Mouse (Mus musculus): Measurements from ENCODE around the gene Arvcf. TPM values are rescaled to one million over a fixed set of nuclear protein-coding genes. Genes with fewer than 3 reads are reported as not detected.

Gene Arvcf
- polyA plus RNA-seq, 1 experiment: 49.9 TPM

DNA sequence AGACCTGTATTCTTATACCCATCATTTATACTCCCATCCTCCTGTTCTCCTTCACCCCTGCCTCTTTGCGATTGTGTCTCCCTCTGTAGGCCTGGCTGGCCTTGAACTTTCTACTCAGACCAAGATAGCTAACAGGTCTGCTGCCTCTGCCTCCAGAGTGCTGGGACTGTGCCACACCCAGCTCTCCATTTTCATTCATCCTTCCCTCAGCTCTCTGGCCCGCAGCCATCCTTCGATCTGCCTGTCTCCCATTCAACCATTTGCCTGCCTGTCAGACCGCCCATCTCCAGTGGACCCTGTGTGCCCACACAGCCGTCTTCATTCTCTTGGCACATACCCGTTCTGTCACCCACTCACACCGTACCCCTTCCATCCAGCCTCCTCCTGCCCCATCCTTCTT lies 36.2 kb downstream of the Arvcf start:
- TF ChIP-seq POLR2A (IDR thresholded peaks at IDR 0.05; ENCODE audit: borderline replicate concordance, extremely low read depth, low read depth, low read length) (no peak), CTCF (IDR thresholded peaks at IDR 0.05; ENCODE audit: insufficient read depth, low read length) (no peak)
- no peak for DNase-seq
- WGBS: 78% methylated on average over 7 of the region's 7 CpGs
- Histone ChIP-seq H3K4me1 (ENCODE audit: control insufficient read depth, insufficient read depth, low read length) (peaks cover 9% of the 10 kb centered on the region), H3K4me3 (replicated peaks; ENCODE audit: extremely low read depth, low read depth, low read length) (no peak overlapping the region)

DNA sequence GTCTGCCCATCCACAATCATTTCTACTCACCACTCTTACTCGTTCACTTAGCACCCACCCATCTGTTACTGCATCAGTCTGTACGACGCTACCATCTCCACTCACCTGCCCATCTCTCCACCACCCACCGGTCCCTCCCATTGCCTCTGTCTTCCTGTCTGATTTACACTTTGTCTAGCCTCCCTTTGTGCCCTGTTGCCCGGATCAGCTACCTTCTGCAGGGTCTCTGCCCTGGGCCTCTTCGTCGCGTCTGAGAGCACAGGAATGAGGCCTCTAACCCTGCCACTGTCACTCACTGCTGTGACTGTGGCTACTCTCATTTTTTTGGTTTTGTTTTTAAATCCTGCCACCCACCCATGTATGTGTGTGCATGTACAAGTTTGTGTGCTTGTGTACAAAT lies 36.7 kb downstream of the Arvcf start:
- TF ChIP-seq CTCF (IDR thresholded peaks at IDR 0.05; ENCODE audit: insufficient read depth, low read length): no peak
- TF ChIP-seq POLR2A (IDR thresholded peaks at IDR 0.05; ENCODE audit: borderline replicate concordance, extremely low read depth, low read depth, low read length): no peak
- DNase-seq: no peak
- Histone ChIP-seq H3K4me1 (ENCODE audit: control insufficient read depth, insufficient read depth, low read length) (peaks cover 9% of the 10 kb centered on the region), H3K4me3 (replicated peaks; ENCODE audit: extremely low read depth, low read depth, low read length) (no peak overlapping the region)
- WGBS: 88% methylated on average over 8 of the region's 8 CpGs

DNA sequence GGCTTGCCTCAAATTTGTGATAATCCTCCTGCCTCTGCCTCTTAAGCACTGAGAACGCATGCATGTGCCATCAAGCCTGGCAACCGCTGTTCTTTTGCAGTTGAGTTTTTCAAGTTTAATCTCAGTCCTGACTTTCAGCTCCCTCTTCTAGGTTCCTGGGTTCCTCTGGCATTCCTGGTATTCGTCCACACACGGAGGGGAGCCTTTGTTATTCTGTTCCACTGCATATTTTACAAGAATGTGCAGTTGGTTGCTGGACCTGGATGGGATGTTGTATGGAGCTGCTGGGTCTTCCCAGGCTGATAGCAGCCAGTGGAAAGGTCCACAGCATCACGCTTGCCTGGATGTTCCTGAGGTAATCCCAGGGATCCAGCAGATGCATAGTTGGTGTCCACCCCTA lies 37.4 kb downstream of the Arvcf start:
- WGBS: 82% methylated on average over 5 of the region's 5 CpGs
- no peak for DNase-seq
- Histone ChIP-seq H3K4me1 (ENCODE audit: control insufficient read depth, insufficient read depth, low read length) (peaks cover 9% of the 10 kb centered on the region), H3K4me3 (replicated peaks; ENCODE audit: extremely low read depth, low read depth, low read length) (no peak overlapping the region)
- TF ChIP-seq CTCF (IDR thresholded peaks at IDR 0.05; ENCODE audit: insufficient read depth, low read length): no peak
- TF ChIP-seq POLR2A (IDR thresholded peaks at IDR 0.05; ENCODE audit: borderline replicate concordance, extremely low read depth, low read depth, low read length): no peak

DNA sequence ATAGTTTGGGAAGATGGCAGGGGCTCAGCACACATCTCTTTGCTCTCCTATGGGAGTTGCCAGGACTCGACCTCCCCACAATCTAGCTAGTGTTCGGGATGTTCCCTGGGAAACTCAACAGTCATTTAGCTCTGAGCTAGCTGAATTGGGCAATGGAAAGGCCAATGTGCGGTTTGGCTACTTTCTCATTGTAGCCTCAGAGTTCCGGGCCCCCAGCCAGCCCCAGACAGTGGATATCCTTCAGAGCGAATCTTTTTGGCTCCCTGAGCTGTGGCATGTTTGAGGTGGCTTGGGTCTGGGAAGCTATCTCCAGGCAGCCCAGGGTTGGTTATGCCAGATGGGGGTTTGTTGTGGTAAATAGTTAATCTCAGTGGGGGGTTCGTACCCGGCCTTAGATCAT lies 38.5 kb downstream of the Arvcf start:
- 77% methylated on average over 7 of the region's 7 CpGs for WGBS
- TF ChIP-seq CTCF (IDR thresholded peaks at IDR 0.05; ENCODE audit: insufficient read depth, low read length) (no peak), POLR2A (IDR thresholded peaks at IDR 0.05; ENCODE audit: borderline replicate concordance, extremely low read depth, low read depth, low read length) (no peak)
- DNase-seq: no peak

DNA sequence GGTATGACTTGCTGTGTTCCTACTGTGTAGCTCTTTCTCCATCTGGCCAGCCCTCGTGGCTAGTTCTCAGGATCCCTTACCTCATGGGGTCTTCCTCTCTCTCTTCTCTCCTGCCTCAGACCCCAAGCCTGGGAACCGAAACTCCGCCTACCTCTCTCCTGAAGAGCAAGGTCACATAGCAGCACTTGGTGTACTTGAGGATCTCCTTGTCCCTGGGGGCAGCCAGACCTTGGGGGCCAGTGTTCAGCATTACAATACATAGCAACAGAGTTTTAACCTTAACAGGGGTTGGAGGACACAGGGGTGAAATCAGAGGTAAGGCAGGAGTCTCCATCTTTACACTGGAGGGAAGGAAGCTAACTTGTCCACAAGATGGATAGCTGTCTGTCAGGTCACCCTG lies 39.0 kb downstream of the Arvcf start:
- 71% methylated on average over 3 of the region's 3 CpGs for WGBS
- Histone ChIP-seq H3K4me3 (replicated peaks; ENCODE audit: extremely low read depth, low read depth, low read length) (no peak overlapping the region), H3K4me1 (ENCODE audit: control insufficient read depth, insufficient read depth, low read length) (peaks cover 9% of the 10 kb centered on the region)
- DNase-seq: no peak
- TF ChIP-seq POLR2A (IDR thresholded peaks at IDR 0.05; ENCODE audit: borderline replicate concordance, extremely low read depth, low read depth, low read length) (no peak), CTCF (IDR thresholded peaks at IDR 0.05; ENCODE audit: insufficient read depth, low read length) (no peak)

More for the DNA sequence above, 38.5 kb downstream of the Arvcf start:
- Histone ChIP-seq H3K4me1 (ENCODE audit: control insufficient read depth, insufficient read depth, low read length) (peaks cover 9% of the 10 kb centered on the region), H3K4me3 (replicated peaks; ENCODE audit: extremely low read depth, low read depth, low read length) (no peak overlapping the region)

DNA sequence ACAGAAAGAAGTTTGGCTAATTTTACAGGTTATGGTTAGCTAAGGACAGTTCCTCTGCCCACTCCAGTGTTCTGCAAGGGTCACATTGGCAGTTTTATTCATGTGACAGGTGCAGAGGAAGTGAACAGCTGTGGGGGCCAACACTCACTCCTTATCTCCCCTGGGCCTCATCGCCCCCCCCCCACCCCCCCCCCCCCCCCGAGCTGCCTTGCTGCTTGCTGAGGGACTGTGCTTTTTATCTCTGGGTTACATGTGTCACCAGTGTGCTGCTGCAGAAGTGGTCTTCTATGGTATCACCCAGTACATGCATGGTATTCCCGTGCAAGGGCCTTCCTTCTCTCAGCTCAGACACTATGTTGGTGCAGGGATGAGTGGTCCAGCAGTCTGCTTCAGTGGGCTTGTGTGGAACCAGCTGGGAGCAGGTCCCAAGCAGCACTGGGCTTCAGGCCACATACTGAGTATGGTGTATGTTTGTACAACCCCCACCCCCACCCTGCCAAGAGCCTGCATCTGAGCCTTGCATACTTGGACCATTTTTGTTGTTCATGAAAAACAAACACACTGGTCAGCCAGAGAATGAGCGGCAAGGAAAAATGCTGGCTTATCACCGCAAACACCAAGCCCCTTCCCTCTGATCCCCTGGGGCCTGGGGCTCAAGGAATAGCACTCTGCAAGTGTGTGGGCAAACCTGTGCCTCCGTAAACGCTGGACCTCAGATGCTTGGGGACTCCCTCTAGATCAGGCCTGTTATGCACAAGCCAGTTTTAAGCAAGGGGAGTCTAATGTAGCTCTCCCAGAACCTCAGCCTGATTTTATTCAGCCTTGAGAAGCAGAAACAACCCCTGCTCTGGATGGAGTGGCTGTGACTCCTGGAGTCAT lies 40.0 kb downstream of the Arvcf start:
- Histone ChIP-seq H3K4me1 (ENCODE audit: control insufficient read depth, insufficient read depth, low read length) (peaks cover 9% of the 10 kb centered on the region), H3K4me3 (replicated peaks; ENCODE audit: extremely low read depth, low read depth, low read length) (no peak overlapping the region)
- no peak for DNase-seq
- WGBS: 36% methylated on average over 6 of the region's 7 CpGs
- TF ChIP-seq CTCF (IDR thresholded peaks at IDR 0.05; ENCODE audit: insufficient read depth, low read length): no peak
- no peak for TF ChIP-seq POLR2A (IDR thresholded peaks at IDR 0.05; ENCODE audit: borderline replicate concordance, extremely low read depth, low read depth, low read length)

DNA sequence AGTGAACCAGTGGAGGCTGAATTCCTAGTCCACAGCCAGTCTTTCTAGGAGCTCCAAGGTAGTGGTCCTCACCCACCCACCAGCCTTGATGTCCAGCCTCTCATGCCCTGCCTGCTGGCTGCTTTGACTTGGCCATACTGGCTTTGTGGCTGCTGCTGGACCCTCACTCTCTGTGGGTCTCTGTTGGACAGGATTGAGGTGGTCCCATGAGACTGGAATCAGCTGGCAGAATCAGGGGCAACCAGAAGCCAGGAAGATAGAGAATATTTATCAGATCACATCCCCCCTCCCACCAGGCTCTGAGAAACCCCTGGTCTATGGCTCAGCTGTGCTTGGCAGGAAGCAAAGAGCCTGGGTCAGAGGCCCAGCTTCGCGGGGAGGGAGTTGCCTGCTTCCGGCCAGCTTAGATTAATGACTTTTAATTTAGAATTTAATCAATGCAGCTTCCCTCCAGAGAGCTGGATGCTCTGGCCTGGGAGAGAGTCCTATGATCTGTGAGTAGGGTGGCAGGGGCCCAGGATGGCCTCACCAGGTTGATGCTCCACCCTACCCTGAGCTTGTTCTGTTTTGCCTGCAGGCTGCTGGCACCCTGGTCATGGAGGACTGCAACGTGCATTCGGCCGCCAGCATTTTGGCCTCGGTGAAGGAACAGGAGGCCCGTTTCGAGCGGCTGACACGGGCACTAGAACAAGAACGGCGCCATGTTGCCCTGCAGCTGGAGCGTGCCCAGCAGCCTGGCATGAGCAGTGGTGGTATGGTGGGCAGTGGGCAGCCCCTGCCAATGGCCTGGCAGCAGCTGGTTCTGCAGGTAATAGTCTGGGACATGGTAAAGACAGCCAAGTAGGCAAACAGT lies 40.8 kb downstream of the Arvcf start:
- no peak for TF ChIP-seq POLR2A (IDR thresholded peaks at IDR 0.05; ENCODE audit: borderline replicate concordance, extremely low read depth, low read depth, low read length)
- TF ChIP-seq CTCF (IDR thresholded peaks at IDR 0.05; ENCODE audit: insufficient read depth, low read length): no peak
- WGBS: 74% methylated on average over 14 of the region's 14 CpGs
- Histone ChIP-seq H3K4me1 (ENCODE audit: control insufficient read depth, insufficient read depth, low read length) (peaks cover 14% of the 10 kb centered on the region), H3K4me3 (replicated peaks; ENCODE audit: extremely low read depth, low read depth, low read length) (no peak overlapping the region)
- no peak for DNase-seq

DNA sequence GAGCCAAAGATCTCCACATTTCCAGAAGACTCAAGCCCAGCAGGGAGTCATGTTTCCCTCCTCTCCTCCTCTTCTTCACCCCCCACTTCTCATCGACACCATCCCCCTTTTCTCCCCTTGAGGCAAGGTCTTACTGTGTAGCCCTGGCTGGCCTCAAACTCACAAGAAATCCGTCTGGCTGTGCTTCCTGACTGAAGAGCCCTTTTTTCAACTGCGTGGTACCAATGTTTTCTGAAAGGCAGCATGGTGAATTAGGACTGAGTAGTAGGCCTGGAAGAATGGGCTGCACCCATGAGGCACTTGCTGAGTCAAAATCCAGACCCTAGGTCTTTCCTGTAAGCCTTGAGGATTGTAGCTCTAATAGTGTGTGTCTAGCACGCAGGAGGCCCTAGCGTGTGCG lies 42.4 kb downstream of the Arvcf start:
- Histone ChIP-seq H3K4me3 (replicated peaks; ENCODE audit: extremely low read depth, low read depth, low read length) (no peak overlapping the region), H3K4me1 (ENCODE audit: control insufficient read depth, insufficient read depth, low read length) (peaks cover 14% of the 10 kb centered on the region)
- TF ChIP-seq POLR2A (IDR thresholded peaks at IDR 0.05; ENCODE audit: borderline replicate concordance, extremely low read depth, low read depth, low read length) (no peak), CTCF (IDR thresholded peaks at IDR 0.05; ENCODE audit: insufficient read depth, low read length) (no peak)
- no peak for DNase-seq
- 85% methylated on average over 6 of the region's 6 CpGs for WGBS

DNA sequence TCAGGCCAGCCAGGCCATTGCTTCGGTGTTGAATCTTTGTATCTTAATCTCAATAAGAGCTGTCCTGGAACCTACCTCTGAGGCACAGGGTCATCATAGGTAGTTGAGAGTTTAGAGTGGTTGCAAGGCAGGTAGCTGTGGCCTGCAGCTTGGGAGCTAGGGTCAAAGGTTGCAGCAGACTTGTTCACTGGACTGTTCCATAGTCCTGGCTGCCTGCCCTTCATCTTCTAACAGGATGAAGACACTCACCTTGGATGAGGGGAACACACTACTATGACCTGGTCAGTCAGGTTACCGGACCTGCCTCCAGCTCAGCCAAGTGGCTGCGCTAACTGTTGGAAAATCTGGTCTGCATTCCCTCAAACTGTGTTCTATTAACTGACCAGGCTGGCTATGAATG lies 43.1 kb downstream of the Arvcf start:
- Histone ChIP-seq H3K4me3 (replicated peaks; ENCODE audit: extremely low read depth, low read depth, low read length) (no peak overlapping the region), H3K4me1 (ENCODE audit: control insufficient read depth, insufficient read depth, low read length) (peaks cover 17% of the 10 kb centered on the region)
- WGBS: 99% methylated on average over 3 of the region's 3 CpGs
- TF ChIP-seq CTCF (IDR thresholded peaks at IDR 0.05; ENCODE audit: insufficient read depth, low read length) (no peak), POLR2A (IDR thresholded peaks at IDR 0.05; ENCODE audit: borderline replicate concordance, extremely low read depth, low read depth, low read length) (no peak)
- no peak for DNase-seq

Data from lung, adult 2 months (tissue).